Mouse (Mus musculus) cerebellum, adult 2 months (tissue): ENCODE measurements around the gene Hoxa7.

Experiments
- CTCF ChIP-seq: fragments of 200-500 bp; IDR thresholded peaks from 2 replicates; pipeline ENCODE4 v1.5.1; 2011; ENCODE audit warnings: low read depth, mild to moderate bottlenecking, control low read depth, low read length, moderate library complexity, borderline replicate concordance; ENCODE audit not compliant: insufficient read depth
- POLR2A ChIP-seq: fragments of 200-500 bp; IDR thresholded peaks from 2 replicates; pipeline ENCODE4 v1.6.1; 2011; ENCODE audit warnings: low read length, control low read depth, borderline replicate concordance; ENCODE audit not compliant: insufficient read depth

DNA sequence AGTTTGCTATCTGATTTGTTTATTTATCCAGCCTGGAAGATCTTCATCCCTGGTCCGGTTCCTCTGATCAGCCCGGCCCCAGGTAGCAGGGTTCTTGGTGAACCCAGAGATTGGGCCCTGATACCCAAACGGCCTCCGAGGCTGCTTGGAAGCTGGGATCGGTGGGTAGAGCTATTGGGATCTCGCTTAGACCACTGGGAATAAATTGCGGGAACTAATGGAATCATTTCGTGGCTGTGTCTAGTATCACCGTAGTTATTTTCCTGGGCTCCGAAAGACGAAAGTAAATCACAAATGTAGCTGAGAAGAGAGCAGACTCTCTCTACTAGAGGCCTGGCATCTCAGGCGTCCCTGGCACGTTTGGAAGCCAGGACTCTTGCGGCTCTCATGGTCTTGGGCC, 16.4 kb downstream of the Hoxa7 start:
- TF ChIP-seq POLR2A: no peak
- no peak for TF ChIP-seq CTCF
